Mouse (Mus musculus): ENCODE results near the gene Mgat2. TPM values are rescaled to one million over a fixed set of nuclear protein-coding genes. Genes with fewer than 3 reads are reported as not detected.

The Mgat2 gene
- polyA plus RNA-seq, 1 experiment from 2014 or later = 37.0 TPM

GRCm38 (mm10) chr12:69186811-69187471, 3.0 kb downstream of the Mgat2 start:
- no peak overlapping the region for H3K4me2 ChIP-seq (ENCODE audit: low read depth)
- H3K4me3 ChIP-seq (ENCODE audit: low read depth, low read length) = no peak overlapping the region
- H3K27me3 ChIP-seq (ENCODE audit: control insufficient read depth, insufficient read depth, low read length) = no peaks in the 10 kb centered on the region
- peaks cover 13% of the 10 kb centered on the region for H3K4me1 ChIP-seq (ENCODE audit: control insufficient read depth, insufficient read depth, low read length)
- H3K27ac ChIP-seq (ENCODE audit: low read depth, low read length) = no peak overlapping the region
- no peaks in the 10 kb centered on the region; the same call in 1 of the 2 replicates for H3K36me3 ChIP-seq (ENCODE audit: control insufficient read depth, insufficient read depth, low read length)
- DNase-seq (ENCODE audit: low spot score) = no peak
- WGBS = 77% methylated on average over 5 of the region's 5 CpGs
- no peak overlapping the region for H3K9ac ChIP-seq (ENCODE audit: low read length)
- no peaks in the 10 kb centered on the region for H3K9me3 ChIP-seq (ENCODE audit: control insufficient read depth, low read length)
- ATAC-seq (ENCODE audit: insufficient read depth, low FRiP score, low TSS enrichment) = no peak

GRCm38 (mm10) chr12:69190074-69190473, 6.1 kb downstream of the Mgat2 start:
- no peak for ATAC-seq (ENCODE audit: insufficient read depth, low FRiP score, low TSS enrichment)
- DNase-seq (ENCODE audit: low spot score) = no peak
- Histone ChIP-seq H3K4me3 (ENCODE audit: low read depth, low read length) (no peak overlapping the region), H3K4me1 (ENCODE audit: control insufficient read depth, insufficient read depth, low read length) (peaks cover 10% of the 10 kb centered on the region), H3K27me3 (ENCODE audit: control insufficient read depth, insufficient read depth, low read length) (no peaks in the 10 kb centered on the region), H3K4me2 (ENCODE audit: low read depth) (no peak overlapping the region), H3K27ac (ENCODE audit: low read depth, low read length) (no peak overlapping the region), H3K9me3 (ENCODE audit: control insufficient read depth, low read length) (no peaks in the 10 kb centered on the region), H3K36me3 (ENCODE audit: control insufficient read depth, insufficient read depth, low read length) (no peaks in the 10 kb centered on the region; the same call in 1 of the 2 replicates), H3K9ac (ENCODE audit: low read length) (no peak overlapping the region)
- WGBS = 92% methylated on average over 9 of the region's 9 CpGs

- H3K27me3 ChIP-seq (ENCODE audit: control insufficient read depth, insufficient read depth, low read length) = no peaks in the 10 kb centered on the region
- H3K36me3 ChIP-seq (ENCODE audit: control insufficient read depth, insufficient read depth, low read length) = no peaks in the 10 kb centered on the region; the same call in 1 of the 2 replicates
- H3K4me3 ChIP-seq (ENCODE audit: low read depth, low read length) = no peak overlapping the region
- H3K4me2 ChIP-seq (ENCODE audit: low read depth) = no peak overlapping the region
- peaks cover 5% of the 10 kb centered on the region for H3K4me1 ChIP-seq (ENCODE audit: control insufficient read depth, insufficient read depth, low read length)
- H3K9ac ChIP-seq (ENCODE audit: low read length) = no peak overlapping the region
- H3K9me3 ChIP-seq (ENCODE audit: control insufficient read depth, low read length) = no peaks in the 10 kb centered on the region
- no peak for DNase-seq (ENCODE audit: low spot score)
- H3K27ac ChIP-seq (ENCODE audit: low read depth, low read length) = no peak overlapping the region
- 92% methylated on average over 1 of the region's 1 CpGs for WGBS
- no peak for ATAC-seq (ENCODE audit: insufficient read depth, low FRiP score, low TSS enrichment)
Observed at GRCm38 (mm10) chr12:69190522-69190921, 6.6 kb downstream of the Mgat2 start.

GRCm38 (mm10) chr12:69191396-69191795, 7.4 kb downstream of the Mgat2 start:
- H3K27ac ChIP-seq (ENCODE audit: low read depth, low read length) = no peak overlapping the region
- H3K4me2 ChIP-seq (ENCODE audit: low read depth) = no peak overlapping the region
- H3K27me3 ChIP-seq (ENCODE audit: control insufficient read depth, insufficient read depth, low read length) = no peaks in the 10 kb centered on the region
- ATAC-seq (ENCODE audit: insufficient read depth, low FRiP score, low TSS enrichment) (no peak), DNase-seq (ENCODE audit: low spot score) (no peak)
- 90% methylated on average over 5 of the region's 5 CpGs for whole genome bisulfite sequencing
- H3K4me3 ChIP-seq (ENCODE audit: low read depth, low read length) = no peak overlapping the region
- no peaks in the 10 kb centered on the region for H3K9me3 ChIP-seq (ENCODE audit: control insufficient read depth, low read length)
- H3K9ac ChIP-seq (ENCODE audit: low read length) = no peak overlapping the region
- no peaks in the 10 kb centered on the region; the same call in 1 of the 2 replicates for H3K36me3 ChIP-seq (ENCODE audit: control insufficient read depth, insufficient read depth, low read length)
- H3K4me1 ChIP-seq (ENCODE audit: control insufficient read depth, insufficient read depth, low read length) = peaks cover 7% of the 10 kb centered on the region; the same call in 1 of the 2 replicates

- H3K9ac ChIP-seq (ENCODE audit: low read length) = no peak overlapping the region
- H3K36me3 ChIP-seq (ENCODE audit: control insufficient read depth, insufficient read depth, low read length) = no peaks in the 10 kb centered on the region; the same call in 1 of the 2 replicates
- 96% methylated on average over 2 of the region's 2 CpGs for WGBS
Observed at GRCm38 (mm10) chr12:69192637-69193036, 8.7 kb downstream of the Mgat2 start.

GRCm38 (mm10) chr12:69196444-69197377, 12.8 kb downstream of the Mgat2 start, which contains the start of gene Gm49383:
Gene Gm49383, minus strand, starts transcription at chr12:69197104.
- Histone ChIP-seq H3K36me3 (ENCODE audit: control insufficient read depth, insufficient read depth, low read length) (no peaks in the 10 kb centered on the region), H3K4me1 (ENCODE audit: control insufficient read depth, insufficient read depth, low read length) (peaks cover 12% of the 10 kb centered on the region), H3K4me2 (ENCODE audit: low read depth) (peak within 1 kb of the TSS; percentile 97), H3K4me3 (ENCODE audit: low read depth, low read length) (peak within 1 kb of the TSS; percentile 94), H3K9ac (ENCODE audit: low read length) (peak within 1 kb of the TSS; percentile 83), H3K9me3 (ENCODE audit: control insufficient read depth, low read length) (no peaks in the 10 kb centered on the region), H3K27ac (ENCODE audit: low read depth, low read length) (peak within 1 kb of the TSS; percentile 83), H3K27me3 (ENCODE audit: control insufficient read depth, insufficient read depth, low read length) (no peaks in the 10 kb centered on the region)
- WGBS = under 1% methylated on average over 67 of the region's 75 CpGs
- ATAC-seq (ENCODE audit: insufficient read depth, low FRiP score, low TSS enrichment) (peak; percentile 87), DNase-seq (ENCODE audit: low spot score) (peak; percentile 90)

More at GRCm38 (mm10) chr12:69192637-69193036, 8.7 kb downstream of the Mgat2 start:
- no peak overlapping the region for H3K4me2 ChIP-seq (ENCODE audit: low read depth)
- no peak overlapping the region for H3K4me3 ChIP-seq (ENCODE audit: low read depth, low read length)
- DNase-seq (ENCODE audit: low spot score) = no peak
- no peak overlapping the region for H3K27ac ChIP-seq (ENCODE audit: low read depth, low read length)
- no peaks in the 10 kb centered on the region for H3K27me3 ChIP-seq (ENCODE audit: control insufficient read depth, insufficient read depth, low read length)
- ATAC-seq (ENCODE audit: insufficient read depth, low FRiP score, low TSS enrichment) = no peak
- peaks cover 5% of the 10 kb centered on the region; the same call in 1 of the 2 replicates for H3K4me1 ChIP-seq (ENCODE audit: control insufficient read depth, insufficient read depth, low read length)
- no peaks in the 10 kb centered on the region for H3K9me3 ChIP-seq (ENCODE audit: control insufficient read depth, low read length)

- H3K4me2 ChIP-seq (ENCODE audit: low read depth) = peak overlapping the region; percentile 97
- under 1% methylated on average over 84 of the region's 94 CpGs for WGBS
- no peaks in the 10 kb centered on the region for H3K9me3 ChIP-seq (ENCODE audit: control insufficient read depth, low read length)
- peak; percentile 74 for ATAC-seq (ENCODE audit: insufficient read depth, low FRiP score, low TSS enrichment)
- H3K27ac ChIP-seq (ENCODE audit: low read depth, low read length) = peak overlapping the region; percentile 83
- peak overlapping the region; percentile 94 for H3K4me3 ChIP-seq (ENCODE audit: low read depth, low read length)
- DNase-seq (ENCODE audit: low spot score) = peak; percentile 62
- H3K27me3 ChIP-seq (ENCODE audit: control insufficient read depth, insufficient read depth, low read length) = no peaks in the 10 kb centered on the region
- H3K36me3 ChIP-seq (ENCODE audit: control insufficient read depth, insufficient read depth, low read length) = no peaks in the 10 kb centered on the region; the same call in 1 of the 2 replicates
- H3K9ac ChIP-seq (ENCODE audit: low read length) = peak overlapping the region; percentile 83
- H3K4me1 ChIP-seq (ENCODE audit: control insufficient read depth, insufficient read depth, low read length) = peaks cover 12% of the 10 kb centered on the region
Observed at GRCm38 (mm10) chr12:69197378-69198163, 13.6 kb downstream of the Mgat2 start.

- DNase-seq (ENCODE audit: low spot score) (peak; percentile 78), ATAC-seq (ENCODE audit: insufficient read depth, low FRiP score, low TSS enrichment) (peak; percentile 56)
- peak within 1 kb of the TSS; percentile 83 for H3K9ac ChIP-seq (ENCODE audit: low read length)
- no peaks in the 10 kb centered on the region; the same call in 1 of the 2 replicates for H3K36me3 ChIP-seq (ENCODE audit: control insufficient read depth, insufficient read depth, low read length)
- H3K27ac ChIP-seq (ENCODE audit: low read depth, low read length) = peak within 1 kb of the TSS; percentile 83
- 0% methylated on average over 18 of the region's 18 CpGs for WGBS
- H3K4me3 ChIP-seq (ENCODE audit: low read depth, low read length) = peak within 1 kb of the TSS; percentile 94
- H3K4me2 ChIP-seq (ENCODE audit: low read depth) = peak within 1 kb of the TSS; percentile 97
- H3K9me3 ChIP-seq (ENCODE audit: control insufficient read depth, low read length) = no peaks in the 10 kb centered on the region
- peaks cover 12% of the 10 kb centered on the region for H3K4me1 ChIP-seq (ENCODE audit: control insufficient read depth, insufficient read depth, low read length)
- H3K27me3 ChIP-seq (ENCODE audit: control insufficient read depth, insufficient read depth, low read length) = no peaks in the 10 kb centered on the region
Observed at GRCm38 (mm10) chr12:69198164-69198535, 14.2 kb downstream of the Mgat2 start, which contains the start of gene Dnaaf2. Gene Dnaaf2, minus strand, starts transcription at chr12:69198429.

Measured in neural tube, embryonic 11.5 days (tissue).